Mouse (Mus musculus): Measurements from ENCODE around the gene Gm10322.

DNA sequence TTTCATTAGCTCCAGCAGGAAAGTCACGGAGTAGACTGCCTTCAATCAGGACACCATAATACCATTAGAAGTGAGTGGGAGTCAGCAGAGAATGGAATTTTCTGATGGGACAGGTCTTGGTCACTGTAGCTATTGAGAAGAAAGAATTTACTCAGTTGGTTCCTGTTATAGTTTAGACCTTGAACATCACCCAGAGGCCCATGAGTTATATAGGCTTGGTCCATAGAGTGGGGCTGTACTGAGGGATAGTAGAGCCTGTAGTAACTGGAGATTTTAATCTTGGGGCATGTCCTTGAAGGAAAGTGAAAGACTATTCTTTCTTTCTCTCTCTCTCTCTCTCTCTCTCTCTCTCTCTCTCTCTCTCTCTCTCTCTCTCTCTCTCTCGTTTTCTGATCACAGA lies 28.8 kb downstream of the Gm10322 start:
- TF ChIP-seq CTCF (IDR thresholded peaks at IDR 0.05; ENCODE audit: low read depth, low read length) (no peak), GATA1 (IDR thresholded peaks at IDR 0.05; ENCODE audit: borderline replicate concordance, low read length) (no peak), TAL1 (conservative IDR thresholded peaks at IDR 0.05; ENCODE audit: low read depth, low read length) (no peak), GATA2 (IDR thresholded peaks at IDR 0.05; ENCODE audit: borderline replicate concordance, low read depth, low read length) (no peak), POLR2AphosphoS5 (IDR thresholded peaks at IDR 0.05; ENCODE audit: insufficient replicate concordance, low read depth, low read length) (no peak)
